Mouse (Mus musculus): ENCODE data around the gene Rab11b.

Gene Rab11b

DNA sequence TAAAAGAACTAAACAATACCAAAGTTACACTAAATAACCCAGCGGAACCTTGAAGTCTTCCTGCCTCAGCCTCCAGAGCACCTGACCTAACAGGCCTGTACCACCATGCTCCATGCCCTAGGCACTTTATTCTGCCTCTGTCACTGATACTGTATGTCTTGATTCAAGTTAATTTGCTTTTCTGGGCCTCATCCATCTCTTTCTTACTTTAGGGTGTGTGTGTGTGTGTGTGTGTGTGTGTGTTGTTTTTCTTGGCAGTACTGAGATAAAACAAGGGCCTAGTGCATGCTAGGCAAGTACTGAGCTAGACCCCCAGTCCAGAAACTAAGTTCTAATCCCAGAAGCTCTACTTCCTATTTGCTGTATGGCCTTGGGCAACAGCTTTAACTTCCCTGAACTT lies 43.1 kb downstream of the Rab11b start:
- no peak for DNase-seq (ENCODE audit: low spot score)

DNA sequence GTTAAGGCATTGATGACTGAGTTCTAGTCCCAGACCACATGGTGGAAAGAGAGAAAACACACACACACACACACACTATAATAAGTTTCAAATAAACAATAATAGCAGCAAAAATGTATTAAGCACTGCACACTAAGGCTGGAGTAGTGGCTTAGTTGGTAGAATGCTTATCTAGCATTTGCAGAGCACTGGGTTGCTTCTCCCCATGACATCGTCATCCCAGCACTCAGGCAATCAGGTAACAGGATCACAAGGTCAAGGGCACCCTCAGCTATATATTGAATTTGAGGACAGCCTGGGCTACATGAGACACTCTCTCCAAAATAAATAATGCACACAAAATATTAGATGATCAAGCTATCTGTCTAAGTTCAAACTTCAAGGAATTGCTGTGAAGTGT lies 45.6 kb downstream of the Rab11b start:
- DNase-seq (ENCODE audit: low spot score), result no peak

DNA sequence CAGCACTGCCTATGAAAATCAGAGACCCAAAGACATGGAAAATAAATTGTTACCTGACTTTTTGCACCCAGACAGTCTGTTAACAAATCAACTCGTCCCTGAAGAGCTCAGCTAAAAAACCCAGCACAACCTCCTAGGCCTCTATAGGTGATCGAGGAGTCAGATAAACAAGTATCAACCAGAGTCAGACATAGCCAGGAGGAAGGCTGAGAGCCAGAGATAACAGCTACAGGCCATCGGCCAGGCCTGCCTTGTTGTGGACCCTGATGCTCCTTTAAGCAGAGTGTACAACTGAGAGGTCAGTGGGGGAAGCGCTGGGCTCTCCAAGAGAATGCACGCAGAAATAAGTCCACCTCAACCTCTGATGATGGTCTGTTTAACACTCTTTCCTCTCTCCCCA lies 47.1 kb downstream of the Rab11b start:
- no peak for DNase-seq (ENCODE audit: low spot score)

DNA sequence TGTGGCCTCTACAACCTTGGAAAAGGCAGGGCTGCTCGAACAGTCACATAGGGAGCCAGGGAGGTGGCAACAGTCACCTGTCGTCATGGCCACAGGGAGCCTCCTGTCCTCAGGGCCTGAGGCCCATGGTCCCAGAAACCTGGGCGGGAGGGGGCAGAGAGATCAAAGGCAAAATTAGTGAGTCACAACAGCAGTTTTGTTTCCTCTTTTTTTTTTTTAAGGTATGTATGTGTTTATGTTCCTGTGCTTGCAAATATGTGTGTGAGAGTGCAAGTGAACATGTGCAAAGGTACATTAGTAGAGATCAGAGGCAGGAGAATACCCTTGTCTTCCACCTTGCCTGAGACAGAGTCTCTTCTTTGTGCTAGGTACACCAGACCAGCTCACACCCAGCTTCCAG lies 50.5 kb downstream of the Rab11b start:
- no peak for DNase-seq (ENCODE audit: low spot score)

DNA sequence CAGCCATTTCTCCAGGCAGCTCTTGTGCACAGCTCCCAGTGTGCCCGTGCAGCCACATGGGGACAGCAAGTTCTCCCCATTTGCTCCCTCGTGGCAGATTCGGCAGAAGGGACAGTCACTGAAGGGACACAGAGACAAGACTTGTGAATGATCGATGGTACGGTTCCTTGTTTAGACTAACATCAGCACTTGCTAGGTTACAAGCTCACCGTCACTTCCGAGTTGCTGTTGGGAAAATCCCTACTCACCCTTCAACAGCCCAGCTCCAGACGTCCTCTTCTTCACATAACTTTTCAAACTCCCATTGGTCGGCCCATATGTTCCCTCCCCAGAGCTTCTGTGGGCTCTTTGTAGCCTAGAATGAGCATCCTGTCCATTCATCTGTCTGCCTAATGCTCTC lies 57.2 kb downstream of the Rab11b start:
- DNase-seq (ENCODE audit: low spot score), result no peak

DNA sequence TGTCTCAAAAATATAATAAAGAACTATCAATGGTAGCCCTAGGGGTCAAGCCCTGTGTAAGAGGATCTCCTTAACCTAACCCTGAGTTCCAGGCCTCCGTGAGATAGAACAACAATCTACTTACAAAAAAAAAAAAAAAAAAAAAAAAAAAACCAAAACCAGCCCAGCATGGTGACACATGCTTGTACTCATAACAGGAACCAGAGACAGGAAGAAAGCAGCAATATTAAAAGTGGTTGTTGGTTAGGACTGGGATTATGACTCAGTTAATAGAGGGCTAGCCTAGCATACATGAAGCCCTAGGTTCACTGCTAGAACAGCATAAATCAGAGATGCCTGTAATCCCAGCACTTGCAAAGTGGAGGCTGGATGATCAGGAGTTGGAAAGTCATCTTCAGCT lies 58.2 kb downstream of the Rab11b start:
- DNase-seq (ENCODE audit: low spot score), result no peak

DNA sequence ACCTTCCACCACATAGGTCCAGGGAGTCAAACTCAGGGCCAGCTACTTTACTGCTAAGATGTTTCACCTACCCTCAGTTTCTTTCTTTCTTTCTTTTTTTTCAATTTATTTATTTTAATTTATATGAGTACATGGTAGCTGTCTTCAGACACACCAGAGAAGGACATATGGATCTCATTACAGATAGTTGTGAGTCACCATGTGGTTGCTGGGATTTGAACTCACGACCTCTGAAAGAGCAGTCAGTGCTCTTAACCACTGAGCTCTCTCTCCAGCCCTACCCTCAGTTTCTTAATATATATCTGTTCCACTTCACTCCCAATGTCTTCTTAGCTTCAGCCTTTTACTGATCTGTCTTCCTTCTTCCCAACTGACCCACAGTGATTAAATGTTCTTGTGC lies 64.9 kb downstream of the Rab11b start:
- DNase-seq (ENCODE audit: low spot score), result no peak

Measured in left cerebral cortex, adult 11 months (tissue).